Comparison of ENCODE assay signal across 8 mouse cellular contexts in the genomic region with DNA sequence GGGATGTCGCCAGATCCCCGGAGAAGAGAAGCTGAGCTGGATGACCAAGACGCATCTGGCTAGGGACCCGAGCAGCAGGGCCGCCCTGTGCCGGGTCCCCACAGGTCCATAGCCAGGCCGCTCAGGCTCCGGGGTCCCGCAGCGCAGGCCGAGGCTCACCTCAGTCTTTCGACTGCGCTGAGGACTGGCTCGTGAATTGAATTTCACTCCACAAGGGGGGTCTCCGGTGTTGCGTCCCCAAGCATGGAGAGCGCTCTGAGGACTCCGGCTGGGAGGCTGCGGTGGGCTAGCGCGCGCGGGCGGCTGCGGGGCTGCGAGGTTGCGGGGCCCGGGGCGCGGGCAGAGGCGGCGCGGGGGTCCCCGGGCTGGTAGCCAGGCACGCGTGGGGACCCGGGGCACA. TPM values are rescaled to one million over a fixed set of nuclear protein-coding genes. Genes with fewer than 3 reads are reported as not detected.
A peak's percentile ranks its signal among the peaks of the same experiment; 100 is the strongest.
DNase-seq lines count a peak whose midpoint lies in the region; ATAC-seq lines count a peak whose summit lies in the region.

No protein-coding gene starts in this region.

- H3K4me1 ChIP-seq in kidney, embryonic 16.5 days (ENCODE audit: insufficient read depth, low read length): no peaks in the 10 kb centered on the region
- peaks cover 8% of the 10 kb centered on the region; the same call in 1 of the 2 replicates for H3K4me1 ChIP-seq in embryonic facial prominence, embryonic 12.5 days
- peaks cover 29% of the 10 kb centered on the region for H3K4me1 ChIP-seq in hindbrain, embryonic 15.5 days (replicated peaks)
- peaks cover 5% of the 10 kb centered on the region; the same call in 1 of the 2 replicates for H3K4me1 ChIP-seq in neural tube, embryonic 12.5 days

- under 1% methylated on average over 37 of the region's 37 CpGs for WGBS in kidney, embryonic 16.5 days
- 2% methylated on average over 37 of the region's 37 CpGs for WGBS in embryonic facial prominence, embryonic 12.5 days
- WGBS in hindbrain, embryonic 15.5 days: 0% methylated on average over 33 of the region's 37 CpGs
- under 1% methylated on average over 37 of the region's 37 CpGs for WGBS in neural tube, embryonic 12.5 days

- no peaks in the 10 kb centered on the region for H3K9me3 ChIP-seq in kidney, embryonic 16.5 days (ENCODE audit: low read length)
- no peaks in the 10 kb centered on the region for H3K9me3 ChIP-seq in embryonic facial prominence, embryonic 12.5 days
- H3K9me3 ChIP-seq in hindbrain, embryonic 15.5 days: no peaks in the 10 kb centered on the region
- no peaks in the 10 kb centered on the region for H3K9me3 ChIP-seq in neural tube, embryonic 12.5 days

- H3K27ac ChIP-seq in kidney, embryonic 16.5 days (ENCODE audit: low read length): no peak overlapping the region
- no peak overlapping the region for H3K27ac ChIP-seq in embryonic facial prominence, embryonic 12.5 days
- no peak overlapping the region; the same call in 1 of the 2 replicates for H3K27ac ChIP-seq in hindbrain, embryonic 15.5 days (replicated peaks)
- no peak overlapping the region for H3K27ac ChIP-seq in neural tube, embryonic 12.5 days

- no peaks in the 10 kb centered on the region for H3K36me3 ChIP-seq in kidney, embryonic 16.5 days (ENCODE audit: insufficient read depth, low read length)
- no peaks in the 10 kb centered on the region for H3K36me3 ChIP-seq in embryonic facial prominence, embryonic 12.5 days
- no peaks in the 10 kb centered on the region for H3K36me3 ChIP-seq in hindbrain, embryonic 15.5 days
- no peaks in the 10 kb centered on the region for H3K36me3 ChIP-seq in neural tube, embryonic 12.5 days

- H3K9ac ChIP-seq in kidney, embryonic 16.5 days (replicated peaks; ENCODE audit: low read length): peak overlapping the region; percentile 34
- H3K9ac ChIP-seq in embryonic facial prominence, embryonic 12.5 days: peak overlapping the region; percentile 54
- H3K9ac ChIP-seq in hindbrain, embryonic 15.5 days: peak overlapping the region; percentile 59
- peak overlapping the region; percentile 56 for H3K9ac ChIP-seq in neural tube, embryonic 12.5 days

- ATAC-seq in kidney, embryonic 16.5 days (ENCODE audit: low FRiP score, low TSS enrichment): 0 out of 2 replicates have a peak, but pooled peaks have one; percentile 12
- ATAC-seq in embryonic facial prominence, embryonic 12.5 days (ENCODE audit: insufficient number of reproducible peaks, insufficient read depth, low FRiP score, low TSS enrichment): peak; percentile 22; the same call in 1 of the 2 replicates
- peak; percentile 46; the same call in 1 of the 2 replicates for ATAC-seq in hindbrain, embryonic 15.5 days (ENCODE audit: low FRiP score, low read depth)
- no peak for ATAC-seq in neural tube, embryonic 12.5 days (ENCODE audit: low FRiP score, low read depth)

- H3K27me3 ChIP-seq in kidney, embryonic 16.5 days (ENCODE audit: insufficient read depth, low read length): peaks cover 63% of the 10 kb centered on the region
- H3K27me3 ChIP-seq in embryonic facial prominence, embryonic 12.5 days: peaks cover 66% of the 10 kb centered on the region
- peaks cover 34% of the 10 kb centered on the region for H3K27me3 ChIP-seq in hindbrain, embryonic 15.5 days
- peaks cover 52% of the 10 kb centered on the region for H3K27me3 ChIP-seq in neural tube, embryonic 12.5 days (replicated peaks)

- no peak for DNase-seq in kidney, postnatal 10 days
- no peak for DNase-seq in cerebellum, adult 18-20 months
- DNase-seq in layer of hippocampus, postnatal 14 days (ENCODE audit: low spot score in 2 of 2): no peak
- DNase-seq in ovary, postnatal 36 days (ENCODE audit: low spot score): no peak

- peak overlapping the region; percentile 41 for H3K4me3 ChIP-seq in kidney, embryonic 16.5 days (ENCODE audit: low read length)
- peak overlapping the region; percentile 56 for H3K4me3 ChIP-seq in embryonic facial prominence, embryonic 12.5 days
- peak overlapping the region; percentile 52 for H3K4me3 ChIP-seq in hindbrain, embryonic 15.5 days
- peak overlapping the region; percentile 49 for H3K4me3 ChIP-seq in neural tube, embryonic 12.5 days

- H3K4me2 ChIP-seq in kidney, embryonic 16.5 days (replicated peaks; ENCODE audit: low read depth, low read length): peak overlapping the region; percentile 67
- peak overlapping the region; percentile 97 for H3K4me2 ChIP-seq in embryonic facial prominence, embryonic 12.5 days (replicated peaks)
- H3K4me2 ChIP-seq in hindbrain, embryonic 15.5 days: peak overlapping the region; percentile 97
- H3K4me2 ChIP-seq in neural tube, embryonic 12.5 days (replicated peaks): peak overlapping the region; percentile 89

RNA-seq across cellular contexts. Expression of gene Tmem132d, which starts 0.5 kb away (rescaled TPM):
- 0.19 and 0.31 TPM in 2 replicates for polyA plus RNA-seq in kidney, embryonic 16.5 days (2015; fragmentation: Nextera tagmentation; extraction: Ambion mirVana)
- 0.94 and 1.3 TPM in 2 replicates for polyA plus RNA-seq in embryonic facial prominence, embryonic 12.5 days (2016; fragmentation: Nextera tagmentation; extraction: Ambion mirVana)
- 4.5 and 6.3 TPM in 2 replicates for polyA plus RNA-seq in hindbrain, embryonic 15.5 days (2015; fragmentation: Nextera tagmentation; extraction: Ambion mirVana)
- polyA plus RNA-seq in neural tube, embryonic 12.5 days (2016; fragmentation: Nextera tagmentation; extraction: Ambion mirVana): 2.0 and 2.1 TPM in 2 replicates
- total RNA-seq in layer of hippocampus, postnatal 14 days (2021): 10 to 100 TPM; 14.1 to 16.7 TPM
